Mouse (Mus musculus): ENCODE measurements around the gene 1810013L24Rik. TPM values are rescaled to one million over a fixed set of nuclear protein-coding genes. Genes with fewer than 3 reads are reported as not detected.

The 1810013L24Rik gene
- polyA plus RNA-seq, 1 experiment from 2014 or later: 21.6 TPM

DNA sequence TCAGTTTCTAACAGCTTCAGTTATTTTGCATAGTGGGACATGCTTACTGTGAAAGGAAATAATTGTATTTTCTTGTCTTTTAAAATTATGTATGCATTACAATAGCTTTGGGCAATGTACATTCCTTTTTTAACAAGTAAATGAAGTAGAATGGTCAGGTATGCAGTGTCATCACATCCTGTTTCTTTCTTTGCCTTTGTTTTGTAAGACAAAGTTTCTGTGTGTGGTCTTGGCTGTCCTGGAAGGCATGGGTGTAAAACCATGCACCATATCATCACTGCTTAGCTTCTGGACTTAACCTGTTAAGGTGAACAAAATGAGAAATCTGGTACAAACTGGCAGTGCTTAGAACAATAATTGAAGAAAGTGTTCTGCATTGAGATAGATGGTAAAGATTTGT, 9.0 kb downstream of the 1810013L24Rik start:
- no peaks in the 10 kb centered on the region for H3K27me3 ChIP-seq
- H3K4me2 ChIP-seq (replicated peaks): no peak overlapping the region
- H3K4me3 ChIP-seq (replicated peaks): no peak overlapping the region
- no peak overlapping the region for H3K27ac ChIP-seq (replicated peaks)
- peaks cover 49% of the 10 kb centered on the region for H3K36me3 ChIP-seq
- H3K4me1 ChIP-seq: no peaks in the 10 kb centered on the region
- ATAC-seq (ENCODE audit: insufficient number of reproducible peaks, low FRiP score, low TSS enrichment, low read depth): no peak
- H3K9me3 ChIP-seq (replicated peaks): no peaks in the 10 kb centered on the region
- H3K9ac ChIP-seq: no peak overlapping the region

DNA sequence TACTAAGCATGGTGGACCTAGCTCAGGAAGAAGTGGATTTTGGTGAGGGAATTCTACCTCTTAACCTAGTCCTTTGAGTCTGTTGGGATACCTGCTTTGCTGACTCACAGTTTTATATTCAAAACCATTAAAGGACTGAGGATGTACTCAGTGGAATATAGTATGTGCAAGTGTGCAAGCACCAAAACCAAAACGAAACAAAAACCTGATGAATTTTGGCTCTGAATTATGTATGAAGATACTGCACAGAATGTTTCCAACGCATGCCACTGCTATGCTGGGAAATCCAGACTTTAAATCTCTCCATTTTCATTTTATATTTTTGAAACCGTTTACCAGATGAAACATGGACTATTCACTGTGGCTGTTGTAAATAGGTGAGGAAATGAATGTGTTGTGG, 10.7 kb downstream of the 1810013L24Rik start:
- Histone ChIP-seq H3K4me3 (replicated peaks) (no peak overlapping the region), H3K4me2 (replicated peaks) (no peak overlapping the region), H3K4me1 (no peaks in the 10 kb centered on the region), H3K27ac (replicated peaks) (no peak overlapping the region), H3K27me3 (no peaks in the 10 kb centered on the region), H3K9me3 (replicated peaks) (no peaks in the 10 kb centered on the region), H3K9ac (no peak overlapping the region), H3K36me3 (peaks cover 46% of the 10 kb centered on the region)
- no peak for ATAC-seq (ENCODE audit: insufficient number of reproducible peaks, low FRiP score, low TSS enrichment, low read depth)
- WGBS: 85% methylated on average over 3 of the region's 3 CpGs

DNA sequence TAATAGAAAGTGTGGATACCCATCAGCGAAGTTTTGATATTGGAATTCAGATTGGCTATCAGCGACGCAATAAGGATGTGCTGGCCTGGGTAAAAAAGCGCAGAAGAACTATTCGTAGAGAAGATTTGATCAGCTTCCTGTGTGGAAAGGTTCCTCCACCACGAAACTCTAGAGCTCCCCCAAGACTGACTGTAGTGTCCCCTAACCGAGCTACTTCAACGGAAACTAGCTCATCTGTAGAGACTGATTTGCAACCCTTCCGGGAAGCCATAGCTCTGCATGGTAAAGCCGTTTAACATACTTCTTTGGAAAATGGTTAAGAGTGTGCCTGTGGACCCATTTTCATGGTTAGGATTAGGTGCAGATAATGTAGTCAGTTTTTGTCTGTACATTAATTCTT, 13.1 kb downstream of the 1810013L24Rik start:
- Histone ChIP-seq H3K4me1 (no peaks in the 10 kb centered on the region), H3K27me3 (no peaks in the 10 kb centered on the region), H3K9ac (no peak overlapping the region), H3K4me3 (replicated peaks) (no peak overlapping the region), H3K9me3 (replicated peaks) (no peaks in the 10 kb centered on the region), H3K36me3 (peaks cover 38% of the 10 kb centered on the region), H3K27ac (replicated peaks) (no peak overlapping the region), H3K4me2 (replicated peaks) (no peak overlapping the region)
- WGBS: 94% methylated on average over 10 of the region's 10 CpGs
- no peak for ATAC-seq (ENCODE audit: insufficient number of reproducible peaks, low FRiP score, low TSS enrichment, low read depth)

DNA sequence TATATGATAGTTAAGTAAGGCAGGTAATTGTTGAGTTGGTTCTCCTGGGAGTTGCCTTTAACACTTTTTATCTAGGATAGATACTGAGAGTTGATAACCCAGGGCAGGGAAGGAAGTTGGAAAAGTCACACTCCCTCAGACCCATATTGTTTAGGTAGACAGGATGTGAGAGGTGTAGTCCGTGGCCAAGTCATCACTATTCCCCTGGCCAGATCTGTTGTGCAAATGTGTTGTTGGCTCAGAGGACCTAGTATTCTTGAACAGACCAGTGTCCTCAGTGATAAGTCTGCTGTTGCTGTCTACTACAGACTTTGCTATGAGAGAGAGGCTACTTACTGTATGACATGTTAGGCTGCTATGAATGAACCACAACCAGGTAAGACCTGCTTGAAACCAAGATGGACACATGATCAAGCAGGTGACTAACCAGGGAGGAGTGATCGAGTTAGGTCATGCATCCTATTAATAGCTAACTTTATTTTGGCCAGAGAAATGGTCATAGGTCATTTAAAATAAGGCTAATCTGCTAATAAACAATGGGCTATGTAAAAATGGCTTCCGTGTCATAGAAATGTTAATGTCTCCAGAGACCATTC, 13.8 kb downstream of the 1810013L24Rik start:
- no peaks in the 10 kb centered on the region for H3K27me3 ChIP-seq
- no peak overlapping the region for H3K9ac ChIP-seq
- H3K4me1 ChIP-seq: 0 out of 2 replicates have a peak, but pooled peaks cover 4% of the 10 kb centered on the region
- no peak overlapping the region for H3K27ac ChIP-seq (replicated peaks)
- no peak for ATAC-seq (ENCODE audit: insufficient number of reproducible peaks, low FRiP score, low TSS enrichment, low read depth)
- H3K36me3 ChIP-seq: peaks cover 35% of the 10 kb centered on the region
- H3K4me2 ChIP-seq (replicated peaks): no peak overlapping the region
- WGBS: 86% methylated on average over 3 of the region's 3 CpGs
- no peak overlapping the region for H3K4me3 ChIP-seq (replicated peaks)
- H3K9me3 ChIP-seq (replicated peaks): no peaks in the 10 kb centered on the region

DNA sequence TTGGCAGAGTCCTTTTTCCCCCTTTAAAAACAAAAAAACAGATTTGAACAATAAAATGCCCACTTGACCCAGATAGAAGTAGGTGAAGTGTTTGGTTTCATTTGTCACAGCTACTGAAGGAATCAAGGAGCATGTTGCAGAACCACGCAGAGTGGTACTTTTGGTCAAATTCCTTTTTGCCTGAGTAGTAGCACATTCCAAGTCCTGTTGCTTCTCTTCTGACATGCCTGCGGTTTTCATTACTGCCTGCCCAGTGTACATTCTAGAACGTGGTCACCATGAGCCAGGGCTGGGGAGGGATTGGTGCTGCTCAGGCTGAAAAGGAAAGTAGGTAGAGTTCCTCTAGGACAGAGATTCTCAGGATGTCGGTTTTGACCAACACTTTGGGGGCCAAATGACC, 16.1 kb downstream of the 1810013L24Rik start:
- H3K4me2 ChIP-seq (replicated peaks): no peak overlapping the region
- no peak overlapping the region for H3K4me3 ChIP-seq (replicated peaks)
- peaks cover 12% of the 10 kb centered on the region for H3K4me1 ChIP-seq
- WGBS: 74% methylated on average over 4 of the region's 4 CpGs
- H3K9ac ChIP-seq: no peak overlapping the region
- H3K9me3 ChIP-seq (replicated peaks): no peaks in the 10 kb centered on the region
- no peak for ATAC-seq (ENCODE audit: insufficient number of reproducible peaks, low FRiP score, low TSS enrichment, low read depth)
- H3K27ac ChIP-seq (replicated peaks): no peak overlapping the region
- peaks cover 25% of the 10 kb centered on the region for H3K36me3 ChIP-seq
- no peaks in the 10 kb centered on the region for H3K27me3 ChIP-seq

DNA sequence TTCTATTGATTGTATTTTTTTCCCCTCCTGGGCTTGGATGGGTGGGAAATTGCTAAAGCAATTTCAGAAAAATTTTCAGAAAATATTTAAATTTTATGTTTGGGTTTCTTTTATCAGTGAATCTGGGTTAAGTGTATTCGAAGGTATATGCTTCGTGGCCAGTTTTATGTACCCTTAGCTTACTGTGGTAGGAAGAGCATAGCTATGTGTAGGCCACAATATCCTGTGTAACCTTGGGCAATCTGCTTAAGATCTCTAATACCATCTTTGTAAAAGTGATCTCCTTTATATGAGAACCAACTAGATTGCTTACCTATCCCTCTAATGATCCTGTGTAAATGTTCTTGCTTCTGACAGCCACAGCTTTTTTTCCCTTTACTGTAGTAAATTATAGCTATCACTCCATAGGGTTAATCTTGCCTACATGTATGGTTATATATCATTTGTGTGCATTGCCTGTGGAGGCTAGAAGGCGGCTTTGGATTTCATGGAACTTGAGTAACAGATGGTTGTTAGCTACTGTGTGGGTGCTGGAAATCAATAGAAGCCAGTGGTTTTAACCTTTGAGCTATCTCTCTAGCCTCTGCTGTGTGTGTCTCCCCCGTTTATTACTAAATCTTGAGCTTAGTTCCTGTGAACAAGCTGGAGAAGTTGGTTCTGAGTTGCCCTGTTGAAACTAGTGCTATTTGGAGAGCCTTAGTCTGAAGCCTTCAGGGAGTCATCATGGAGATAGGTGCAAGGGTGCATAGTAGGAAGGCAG, 18.6 kb downstream of the 1810013L24Rik start:
- Histone ChIP-seq H3K9ac (no peak overlapping the region), H3K36me3 (peaks cover 19% of the 10 kb centered on the region), H3K9me3 (replicated peaks) (no peaks in the 10 kb centered on the region), H3K4me3 (replicated peaks) (no peak overlapping the region), H3K27ac (replicated peaks) (0 out of 2 replicates have a peak overlapping the region, but pooled peaks have one; percentile 48), H3K4me2 (replicated peaks) (no peak overlapping the region), H3K27me3 (no peaks in the 10 kb centered on the region), H3K4me1 (peaks cover 12% of the 10 kb centered on the region)
- WGBS: 78% methylated on average over 4 of the region's 4 CpGs
- no peak for ATAC-seq (ENCODE audit: insufficient number of reproducible peaks, low FRiP score, low TSS enrichment, low read depth)

DNA sequence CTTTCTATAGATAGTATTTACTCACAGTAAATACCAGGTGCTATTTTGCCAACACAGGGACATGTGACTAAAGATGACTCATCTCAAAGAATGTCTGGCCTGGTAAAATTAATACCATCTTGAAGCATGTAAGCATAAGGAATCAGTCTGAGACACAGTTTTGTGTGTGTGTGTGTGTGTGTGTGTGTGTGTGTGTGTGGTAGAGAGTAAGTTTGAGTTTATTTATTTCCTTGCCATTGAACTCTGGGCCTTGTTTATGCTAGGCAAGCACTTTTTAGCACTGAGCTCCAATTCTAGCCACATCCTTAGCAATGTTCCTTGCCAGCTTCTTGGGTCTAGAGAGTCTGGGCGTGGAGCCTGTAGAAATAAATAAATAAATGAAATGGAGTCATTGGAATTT, 20.0 kb downstream of the 1810013L24Rik start:
- peak; percentile 47; the same call in 1 of the 2 replicates for ATAC-seq (ENCODE audit: insufficient number of reproducible peaks, low FRiP score, low TSS enrichment, low read depth)
- H3K27ac ChIP-seq (replicated peaks): 0 out of 2 replicates have a peak overlapping the region, but pooled peaks have one; percentile 0

DNA sequence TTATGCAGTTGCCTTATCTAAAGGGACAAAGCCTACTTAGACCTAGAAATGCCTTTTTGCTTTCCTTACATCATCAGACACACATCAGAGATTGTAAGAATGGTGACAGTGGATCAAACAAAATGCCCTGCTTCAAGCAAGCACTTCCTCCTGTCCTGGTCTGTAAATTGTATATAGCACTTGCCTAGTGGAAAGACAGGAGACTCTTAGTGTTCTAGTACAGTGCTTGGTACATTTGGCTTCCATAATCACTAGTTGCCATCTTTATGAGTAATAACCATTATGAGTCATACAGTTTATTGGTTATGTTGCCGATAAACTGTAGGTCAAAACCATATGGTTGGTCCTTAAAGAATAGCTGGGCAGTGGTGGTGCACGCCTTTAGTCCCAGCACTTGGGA, 25.2 kb downstream of the 1810013L24Rik start:
- Histone ChIP-seq H3K4me2 (replicated peaks) (no peak overlapping the region), H3K4me1 (no peaks in the 10 kb centered on the region), H3K9me3 (replicated peaks) (no peaks in the 10 kb centered on the region), H3K36me3 (peaks cover 36% of the 10 kb centered on the region), H3K9ac (no peak overlapping the region), H3K27me3 (no peaks in the 10 kb centered on the region), H3K27ac (replicated peaks) (no peak overlapping the region), H3K4me3 (replicated peaks) (no peak overlapping the region)
- WGBS: 93% methylated on average over 2 of the region's 2 CpGs
- no peak for ATAC-seq (ENCODE audit: insufficient number of reproducible peaks, low FRiP score, low TSS enrichment, low read depth)

More for the DNA sequence above, 20.0 kb downstream of the 1810013L24Rik start:
- WGBS: 56% methylated on average over 1 of the region's 1 CpGs
- H3K9me3 ChIP-seq (replicated peaks): no peaks in the 10 kb centered on the region
- H3K4me3 ChIP-seq (replicated peaks): no peak overlapping the region
- H3K9ac ChIP-seq: no peak overlapping the region
- H3K27me3 ChIP-seq: no peaks in the 10 kb centered on the region
- H3K36me3 ChIP-seq: peaks cover 12% of the 10 kb centered on the region; the same call in 1 of the 2 replicates
- no peak overlapping the region for H3K4me2 ChIP-seq (replicated peaks)
- H3K4me1 ChIP-seq: peaks cover 12% of the 10 kb centered on the region

DNA sequence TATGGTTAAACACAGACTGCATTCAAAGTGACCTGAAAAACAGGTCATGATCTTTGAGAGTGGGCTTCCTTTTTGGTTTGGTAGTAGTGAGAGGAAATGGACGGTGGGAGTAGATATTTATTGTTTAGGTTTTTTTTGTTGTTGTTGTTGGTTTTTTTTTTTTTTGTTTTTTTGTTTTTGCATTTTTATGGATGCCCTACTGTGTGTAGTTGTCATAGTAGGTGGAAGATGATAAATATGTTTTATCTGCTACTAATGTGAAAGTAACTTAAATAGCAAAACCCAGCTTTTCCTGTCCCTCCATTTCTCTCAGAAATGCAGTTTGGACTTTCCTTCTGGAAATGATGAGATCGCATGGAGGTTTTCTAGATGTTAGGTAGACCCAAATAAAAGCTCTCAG, 26.9 kb downstream of the 1810013L24Rik start:
- Histone ChIP-seq H3K9me3 (replicated peaks) (no peaks in the 10 kb centered on the region), H3K4me1 (no peaks in the 10 kb centered on the region), H3K27ac (replicated peaks) (no peak overlapping the region), H3K4me3 (replicated peaks) (no peak overlapping the region), H3K36me3 (peaks cover 39% of the 10 kb centered on the region), H3K4me2 (replicated peaks) (no peak overlapping the region), H3K27me3 (no peaks in the 10 kb centered on the region), H3K9ac (no peak overlapping the region)
- 88% methylated on average over 2 of the region's 2 CpGs for WGBS
- ATAC-seq (ENCODE audit: insufficient number of reproducible peaks, low FRiP score, low TSS enrichment, low read depth): no peak

DNA sequence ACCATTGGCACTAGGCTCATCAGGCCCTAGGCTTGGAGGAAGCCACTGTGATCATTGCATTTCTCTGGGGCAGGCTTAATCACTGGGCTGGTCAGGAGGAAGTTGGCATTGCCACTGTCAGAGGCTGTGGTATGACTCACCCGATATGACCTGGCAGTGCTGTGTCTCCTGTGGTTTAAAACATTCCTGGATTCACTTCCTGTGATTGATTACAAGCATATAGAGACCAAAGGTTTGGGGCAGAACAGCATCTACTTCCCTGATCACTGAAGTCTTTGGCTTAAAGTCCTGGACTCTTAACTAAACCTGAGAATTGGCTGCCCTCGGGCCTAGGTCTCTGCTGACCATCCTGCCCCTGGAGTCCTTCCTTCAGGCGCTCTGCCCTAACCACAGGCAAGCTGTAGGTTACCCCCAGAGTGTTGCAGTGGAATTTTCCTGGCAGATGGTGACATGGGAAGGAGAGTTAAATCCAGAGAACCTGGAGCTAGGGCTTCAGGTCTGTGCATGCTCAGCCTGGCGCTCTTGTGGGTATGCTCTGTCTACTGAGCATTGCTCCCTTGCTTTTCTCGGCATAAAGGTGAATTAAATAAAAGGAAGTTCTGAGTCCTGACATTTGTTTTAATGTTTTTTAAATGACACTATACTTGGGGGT, 32.6 kb downstream of the 1810013L24Rik start:
- ATAC-seq (ENCODE audit: insufficient number of reproducible peaks, low FRiP score, low TSS enrichment, low read depth): no peak
- H3K36me3 ChIP-seq: peaks cover 24% of the 10 kb centered on the region
- H3K9me3 ChIP-seq (replicated peaks): no peaks in the 10 kb centered on the region
- H3K4me3 ChIP-seq (replicated peaks): no peak overlapping the region
- peaks cover 16% of the 10 kb centered on the region; the same call in 1 of the 2 replicates for H3K4me1 ChIP-seq
- no peak overlapping the region for H3K27ac ChIP-seq (replicated peaks)
- no peak overlapping the region for H3K4me2 ChIP-seq (replicated peaks)
- 63% methylated on average over 5 of the region's 5 CpGs for WGBS
- H3K27me3 ChIP-seq: no peaks in the 10 kb centered on the region
- H3K9ac ChIP-seq: no peak overlapping the region

DNA sequence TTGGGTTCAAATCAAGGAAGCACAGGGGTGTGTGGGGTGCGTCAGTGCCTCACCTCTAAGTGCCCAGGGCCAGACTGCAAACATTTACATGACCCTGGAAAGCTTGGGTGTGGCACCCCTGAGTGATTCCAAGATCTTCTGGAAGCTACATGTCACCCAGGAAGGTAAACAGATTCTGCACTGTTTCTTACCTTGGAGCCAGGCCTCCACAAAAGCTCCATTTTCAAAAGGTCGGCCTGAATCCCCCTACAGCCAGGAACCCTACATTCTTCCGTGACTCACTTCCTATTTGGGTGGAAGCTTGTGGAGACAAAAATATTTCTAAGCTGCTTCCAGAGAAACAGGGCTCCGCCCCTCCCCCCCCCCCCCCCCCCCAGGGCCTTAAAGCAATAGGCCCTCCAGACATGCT, 34.3 kb downstream of the 1810013L24Rik start:
- no peak overlapping the region for H3K9ac ChIP-seq
- no peak overlapping the region for H3K27ac ChIP-seq (replicated peaks)
- no peak for ATAC-seq (ENCODE audit: insufficient number of reproducible peaks, low FRiP score, low TSS enrichment, low read depth)
- peaks cover 16% of the 10 kb centered on the region; the same call in 1 of the 2 replicates for H3K4me1 ChIP-seq
- no peak overlapping the region for H3K4me3 ChIP-seq (replicated peaks)
- no peaks in the 10 kb centered on the region for H3K27me3 ChIP-seq
- 22% methylated on average over 3 of the region's 4 CpGs for WGBS
- H3K4me2 ChIP-seq (replicated peaks): no peak overlapping the region
- H3K9me3 ChIP-seq (replicated peaks): no peaks in the 10 kb centered on the region
- peaks cover 12% of the 10 kb centered on the region for H3K36me3 ChIP-seq

Measured in embryonic facial prominence, embryonic 15.5 days (tissue).